Mouse (Mus musculus): ENCODE data around the gene Ppm1d. TPM values are rescaled to one million over a fixed set of nuclear protein-coding genes. Genes with fewer than 3 reads are reported as not detected.

Gene Ppm1d
- polyA plus RNA-seq, 1 experiment from 2014 or later, result 30.8 TPM

DNA sequence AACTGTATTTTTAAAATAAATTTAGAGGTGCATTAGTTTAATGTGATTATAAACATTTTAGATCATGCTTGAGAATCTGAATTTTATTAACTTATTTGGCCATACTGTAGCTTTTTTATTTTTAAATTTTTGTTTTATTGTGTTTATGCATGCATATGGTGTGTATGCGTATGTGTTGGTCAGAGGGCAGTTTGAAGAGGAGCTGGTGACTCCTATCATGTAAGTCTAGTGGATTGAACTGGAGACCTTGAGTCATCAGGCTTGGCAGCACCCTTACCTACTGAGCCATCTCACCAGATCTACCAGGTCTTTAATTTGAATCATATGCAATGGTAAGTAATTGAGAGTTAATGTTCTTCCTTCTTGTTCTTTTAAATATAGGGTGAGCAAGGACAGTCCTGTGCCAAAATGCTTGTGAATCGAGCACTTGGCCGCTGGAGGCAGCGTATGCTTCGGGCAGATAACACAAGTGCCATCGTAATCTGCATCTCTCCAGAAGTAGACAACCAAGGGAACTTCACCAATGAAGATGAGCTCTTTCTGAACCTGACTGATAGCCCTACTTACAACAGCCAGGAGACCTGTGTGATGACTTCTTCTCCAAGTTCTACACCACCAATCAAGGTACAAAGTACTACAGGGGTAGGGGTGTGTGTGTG, 28.3 kb downstream of the Ppm1d start:
- H3K4me1 ChIP-seq, result no peaks in the 10 kb centered on the region
- H3K4me3 ChIP-seq, result no peak overlapping the region
- no peak for ATAC-seq (ENCODE audit: low FRiP score, low read depth)
- peaks cover 59% of the 10 kb centered on the region for H3K36me3 ChIP-seq
- H3K9me3 ChIP-seq, result no peaks in the 10 kb centered on the region
- H3K27me3 ChIP-seq (replicated peaks), result no peaks in the 10 kb centered on the region
- H3K27ac ChIP-seq, result no peak overlapping the region
- no peak overlapping the region for H3K4me2 ChIP-seq (replicated peaks)
- WGBS, result 97% methylated on average over 6 of the region's 6 CpGs
- no peak overlapping the region for H3K9ac ChIP-seq

DNA sequence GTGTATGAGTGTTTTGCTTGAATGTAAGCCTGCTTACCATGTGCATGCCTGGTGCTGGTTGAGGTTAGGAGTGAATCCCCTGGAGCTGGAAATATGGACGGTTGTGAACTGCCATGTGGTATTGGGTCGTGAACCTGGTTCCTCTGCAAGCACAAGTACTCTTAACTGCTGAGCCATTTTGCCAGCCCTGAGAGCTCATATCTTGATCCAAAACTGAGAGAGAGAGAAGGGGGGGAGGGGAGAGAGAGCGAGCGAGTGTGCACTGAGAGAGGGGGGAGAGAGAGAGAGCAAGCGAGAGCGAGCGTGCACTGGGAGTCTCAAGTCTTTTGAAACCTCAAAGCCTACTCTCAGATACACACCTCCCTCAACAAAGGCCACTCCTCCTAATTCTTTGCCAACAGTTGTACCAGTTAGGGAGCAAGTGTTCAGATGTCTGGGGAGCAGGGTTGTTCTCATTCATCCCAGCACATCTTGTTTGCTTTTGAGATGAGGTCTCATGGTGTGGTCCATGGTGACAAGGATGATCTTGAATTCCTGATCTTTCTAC, 29.1 kb downstream of the Ppm1d start:
- H3K9me3 ChIP-seq, result no peaks in the 10 kb centered on the region
- no peaks in the 10 kb centered on the region for H3K27me3 ChIP-seq (replicated peaks)
- peaks cover 54% of the 10 kb centered on the region for H3K36me3 ChIP-seq
- ATAC-seq (ENCODE audit: low FRiP score, low read depth), result no peak
- 91% methylated on average over 7 of the region's 7 CpGs for WGBS
- no peak overlapping the region for H3K4me2 ChIP-seq (replicated peaks)
- no peak overlapping the region for H3K4me3 ChIP-seq
- no peak overlapping the region for H3K27ac ChIP-seq
- no peak overlapping the region for H3K9ac ChIP-seq
- H3K4me1 ChIP-seq, result no peaks in the 10 kb centered on the region

DNA sequence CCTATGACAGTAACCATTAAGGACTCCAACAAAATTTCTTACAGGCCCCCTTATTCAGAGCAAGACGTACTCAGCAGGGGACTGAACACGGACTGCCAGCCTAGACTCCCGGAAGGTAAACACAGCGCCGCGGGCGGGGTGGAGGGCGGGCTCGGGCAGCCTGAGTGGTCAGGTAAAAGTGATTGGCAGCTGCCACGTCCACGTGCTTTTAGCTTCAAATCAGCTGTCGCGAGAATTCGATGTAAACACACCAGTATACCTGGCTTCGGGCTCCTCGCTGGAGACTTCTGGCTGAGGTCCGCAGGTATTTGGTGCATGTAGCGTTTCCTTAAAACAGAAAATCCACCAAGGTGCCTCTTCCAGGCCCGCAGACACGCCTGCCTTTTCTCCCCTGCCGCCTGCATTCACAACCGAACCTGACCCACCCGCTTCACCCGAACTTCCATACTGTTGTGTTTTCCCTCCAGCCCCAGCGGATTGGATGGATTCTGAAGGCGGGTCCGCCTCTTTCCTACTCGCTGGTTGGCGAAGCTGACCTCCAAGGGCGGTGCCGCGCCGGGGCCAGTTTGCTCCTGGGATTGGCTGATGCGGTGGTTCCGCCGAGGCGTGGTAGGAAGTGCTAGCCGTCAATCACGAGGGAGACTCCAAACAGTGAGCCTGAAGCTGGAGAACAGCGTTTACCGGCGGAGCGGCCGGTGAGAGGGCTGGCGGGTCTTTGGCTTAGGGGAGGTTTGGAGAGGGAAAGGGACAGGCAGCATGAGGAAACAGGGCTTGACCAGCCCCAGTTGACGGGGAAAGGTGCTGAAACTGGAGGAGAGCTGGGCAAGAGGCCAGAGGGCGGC, 41.7 kb downstream of the Ppm1d start, which contains the start of gene Bcas3:
TSS of gene Bcas3 (plus strand) at position 629 of the 842 bp plus-strand sequence.
- Histone ChIP-seq H3K4me2 (replicated peaks) (peak within 1 kb of the TSS; percentile 74), H3K27ac (no peak within 1 kb of the TSS), H3K9ac (peak within 1 kb of the TSS; percentile 64), H3K4me3 (peak within 1 kb of the TSS; percentile 55), H3K4me1 (peaks cover 10% of the 10 kb centered on the region; the same call in 1 of the 2 replicates), H3K9me3 (no peaks in the 10 kb centered on the region), H3K27me3 (replicated peaks) (no peaks in the 10 kb centered on the region), H3K36me3 (no peaks in the 10 kb centered on the region)
- ATAC-seq (ENCODE audit: low FRiP score, low read depth), result peak; percentile 99
- under 1% methylated on average over 47 of the region's 47 CpGs for WGBS

DNA sequence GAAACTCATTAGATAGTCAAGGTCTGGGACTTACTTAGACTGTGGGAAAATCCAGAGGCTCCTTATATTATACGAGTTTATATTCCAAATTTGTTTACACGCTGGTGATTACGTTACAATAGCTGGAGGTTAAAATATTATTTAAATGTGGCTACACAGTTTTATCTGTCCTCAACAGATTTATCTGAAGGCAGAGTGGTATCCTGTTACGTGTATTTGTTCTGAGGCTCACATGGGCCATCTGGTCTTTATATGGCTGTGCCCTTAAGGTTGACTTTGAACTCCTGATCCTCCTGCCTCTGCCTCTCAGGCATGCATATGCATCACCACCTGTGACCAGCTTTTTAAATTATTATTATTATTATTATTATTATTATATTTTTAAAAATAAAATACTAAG, 42.8 kb downstream of the Ppm1d start:
- Histone ChIP-seq H3K36me3 (no peaks in the 10 kb centered on the region), H3K4me2 (replicated peaks) (peak overlapping the region; percentile 74), H3K9me3 (no peaks in the 10 kb centered on the region), H3K27ac (no peak overlapping the region), H3K27me3 (replicated peaks) (no peaks in the 10 kb centered on the region), H3K4me3 (peak overlapping the region; percentile 55), H3K4me1 (peaks cover 10% of the 10 kb centered on the region; the same call in 1 of the 2 replicates), H3K9ac (peak overlapping the region; percentile 64; the same call in 1 of the 2 replicates)
- WGBS, result 82% methylated on average over 4 of the region's 4 CpGs
- ATAC-seq (ENCODE audit: low FRiP score, low read depth), result no peak

DNA sequence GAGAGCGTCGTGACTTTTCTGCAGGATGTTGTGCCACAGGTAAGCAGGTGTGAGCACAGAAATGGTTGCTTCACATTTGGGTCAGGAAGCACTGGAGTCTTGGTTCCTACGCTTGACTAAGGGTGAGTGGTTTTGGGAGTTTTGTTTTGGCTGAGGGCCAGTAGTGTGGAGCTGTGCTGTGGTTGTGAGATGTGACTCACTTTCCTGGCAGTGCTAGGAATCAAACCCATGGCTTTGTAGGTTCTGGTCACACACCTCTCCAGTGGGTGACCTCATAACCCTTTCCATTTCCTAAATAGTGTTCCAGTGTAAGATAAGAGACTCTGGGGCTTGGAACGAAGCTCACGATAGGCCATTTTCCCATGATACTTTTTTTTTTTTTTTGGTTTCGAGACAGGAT, 48.6 kb downstream of the Ppm1d start:
- Histone ChIP-seq H3K4me3 (no peak overlapping the region), H3K36me3 (peaks cover 30% of the 10 kb centered on the region), H3K9me3 (no peaks in the 10 kb centered on the region), H3K9ac (no peak overlapping the region), H3K4me2 (replicated peaks) (no peak overlapping the region), H3K27ac (no peak overlapping the region), H3K27me3 (replicated peaks) (no peaks in the 10 kb centered on the region), H3K4me1 (no peaks in the 10 kb centered on the region)
- WGBS, result 94% methylated on average over 6 of the region's 6 CpGs
- no peak for ATAC-seq (ENCODE audit: low FRiP score, low read depth)

DNA sequence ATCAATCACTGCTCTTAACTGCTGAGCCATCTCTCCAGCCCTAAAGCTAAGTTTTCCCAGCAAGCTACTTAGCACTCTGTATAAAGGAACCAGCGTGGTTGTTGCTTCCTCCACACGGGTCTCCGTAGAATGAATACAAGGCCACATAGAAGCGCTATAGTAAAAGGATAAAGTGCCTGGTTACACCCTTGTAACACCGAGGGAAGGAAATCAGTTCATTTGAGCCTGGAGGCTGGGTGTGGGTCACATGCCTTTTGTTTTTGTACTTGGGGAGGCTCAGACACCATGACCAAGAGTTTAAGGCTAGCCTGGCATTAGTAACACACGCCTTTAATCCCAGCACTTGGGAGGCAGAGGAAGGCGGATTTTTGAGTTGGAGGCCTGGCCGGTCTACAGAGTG, 50.6 kb downstream of the Ppm1d start:
- Histone ChIP-seq H3K9ac (no peak overlapping the region), H3K27me3 (replicated peaks) (no peaks in the 10 kb centered on the region), H3K4me3 (no peak overlapping the region), H3K4me1 (no peaks in the 10 kb centered on the region), H3K27ac (no peak overlapping the region), H3K36me3 (peaks cover 45% of the 10 kb centered on the region), H3K4me2 (replicated peaks) (no peak overlapping the region), H3K9me3 (no peaks in the 10 kb centered on the region)
- WGBS, result 86% methylated on average over 8 of the region's 8 CpGs
- ATAC-seq (ENCODE audit: low FRiP score, low read depth), result no peak

DNA sequence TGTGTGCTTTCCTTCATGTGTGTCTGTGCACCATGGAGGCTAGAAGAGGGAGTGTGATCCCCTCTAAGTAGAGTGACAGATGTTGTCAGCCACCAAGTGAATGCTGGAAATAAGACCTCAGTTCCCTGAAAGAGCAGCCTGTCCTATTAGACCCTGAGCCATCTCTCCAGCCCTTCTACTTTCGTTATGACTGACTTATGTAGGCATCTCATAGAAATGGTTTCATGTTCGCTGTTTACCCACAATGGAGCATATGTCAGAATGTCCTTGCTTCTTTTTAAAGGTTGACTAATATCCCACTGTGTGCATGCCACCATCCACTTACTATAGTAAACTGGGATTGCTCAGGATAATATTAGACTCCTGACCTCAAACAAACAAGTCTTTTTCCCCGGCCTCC, 55.1 kb downstream of the Ppm1d start:
- no peaks in the 10 kb centered on the region for H3K27me3 ChIP-seq (replicated peaks)
- no peak overlapping the region for H3K4me2 ChIP-seq (replicated peaks)
- no peaks in the 10 kb centered on the region for H3K9me3 ChIP-seq
- no peaks in the 10 kb centered on the region for H3K4me1 ChIP-seq
- no peak for ATAC-seq (ENCODE audit: low FRiP score, low read depth)
- no peak overlapping the region for H3K9ac ChIP-seq
- H3K36me3 ChIP-seq, result peaks cover 47% of the 10 kb centered on the region
- 93% methylated on average over 3 of the region's 3 CpGs for WGBS
- H3K4me3 ChIP-seq, result no peak overlapping the region
- H3K27ac ChIP-seq, result no peak overlapping the region

DNA sequence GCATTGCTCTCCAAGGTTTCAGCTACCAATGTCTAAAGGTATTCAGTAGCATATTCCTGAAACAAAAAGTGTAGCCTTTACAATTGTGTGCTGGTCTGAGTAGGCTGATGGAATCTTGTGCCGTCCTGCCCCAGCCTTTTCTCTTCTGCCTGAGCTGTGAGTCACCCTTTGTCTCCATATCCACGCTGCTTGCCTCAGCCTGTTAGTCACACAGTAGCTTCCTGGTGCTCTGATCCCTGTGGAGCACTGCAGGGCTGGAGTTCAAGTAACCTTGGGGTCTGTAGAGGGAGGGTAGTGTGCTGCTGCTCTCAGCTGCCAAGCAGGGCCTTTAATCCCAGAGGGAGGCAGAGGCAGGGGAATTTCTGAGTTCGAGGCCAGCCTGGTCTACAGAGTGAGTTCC, 56.8 kb downstream of the Ppm1d start:
- ATAC-seq (ENCODE audit: low FRiP score, low read depth), result no peak
- Histone ChIP-seq H3K4me3 (no peak overlapping the region), H3K36me3 (peaks cover 44% of the 10 kb centered on the region), H3K4me2 (replicated peaks) (no peak overlapping the region), H3K27ac (no peak overlapping the region), H3K27me3 (replicated peaks) (no peaks in the 10 kb centered on the region), H3K9me3 (no peaks in the 10 kb centered on the region), H3K9ac (no peak overlapping the region), H3K4me1 (no peaks in the 10 kb centered on the region)
- 61% methylated on average over 3 of the region's 3 CpGs for WGBS

DNA sequence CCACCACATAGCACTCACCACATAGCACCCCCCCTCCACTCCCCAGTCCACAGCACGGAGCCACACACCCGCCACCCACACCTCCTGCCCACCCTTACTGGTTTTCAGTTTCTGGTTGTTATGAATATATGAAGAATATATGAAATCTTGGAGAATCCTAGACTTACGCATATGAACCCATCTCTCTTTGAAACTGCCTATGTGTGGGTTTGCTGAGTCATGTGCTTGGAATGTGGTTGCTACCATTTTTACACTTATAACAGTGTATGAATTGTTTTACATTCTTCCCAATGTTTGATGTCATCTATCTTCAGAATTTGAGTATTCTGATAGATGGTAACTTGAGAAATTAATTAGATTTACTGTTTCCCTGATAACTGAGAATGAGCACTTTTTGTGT, 68.0 kb downstream of the Ppm1d start:
- no peak for ATAC-seq (ENCODE audit: low FRiP score, low read depth)
- no peaks in the 10 kb centered on the region for H3K4me1 ChIP-seq
- H3K4me3 ChIP-seq, result no peak overlapping the region
- H3K27me3 ChIP-seq (replicated peaks), result no peaks in the 10 kb centered on the region
- no peaks in the 10 kb centered on the region for H3K36me3 ChIP-seq
- no peak overlapping the region for H3K4me2 ChIP-seq (replicated peaks)
- no peak overlapping the region for H3K27ac ChIP-seq
- H3K9me3 ChIP-seq, result no peaks in the 10 kb centered on the region
- 92% methylated on average over 3 of the region's 3 CpGs for WGBS
- no peak overlapping the region for H3K9ac ChIP-seq

DNA sequence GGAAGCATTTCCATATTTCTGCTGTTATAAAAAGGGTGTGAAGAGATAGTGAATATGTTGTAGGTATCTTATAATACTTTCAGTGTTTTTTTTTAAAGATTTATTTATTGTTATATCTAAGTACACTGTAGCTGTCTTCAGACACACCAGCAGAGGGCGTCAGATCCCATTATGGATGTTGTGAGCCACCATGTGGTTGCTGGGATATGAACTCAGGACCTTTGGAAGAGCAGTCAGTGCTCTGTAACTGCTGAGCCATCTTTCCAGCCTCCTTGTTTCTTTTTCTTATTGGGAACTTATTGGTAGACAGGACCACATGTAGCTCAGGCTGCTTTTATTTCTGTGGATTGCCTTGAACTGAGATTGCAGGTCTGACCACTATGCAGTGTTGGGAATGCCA, 69.0 kb downstream of the Ppm1d start:
- Histone ChIP-seq H3K4me3 (no peak overlapping the region), H3K9ac (no peak overlapping the region), H3K36me3 (no peaks in the 10 kb centered on the region), H3K4me1 (no peaks in the 10 kb centered on the region), H3K9me3 (no peaks in the 10 kb centered on the region), H3K27ac (no peak overlapping the region), H3K4me2 (replicated peaks) (no peak overlapping the region), H3K27me3 (replicated peaks) (no peaks in the 10 kb centered on the region)
- WGBS, result 19% methylated on average over 1 of the region's 1 CpGs
- no peak for ATAC-seq (ENCODE audit: low FRiP score, low read depth)

DNA sequence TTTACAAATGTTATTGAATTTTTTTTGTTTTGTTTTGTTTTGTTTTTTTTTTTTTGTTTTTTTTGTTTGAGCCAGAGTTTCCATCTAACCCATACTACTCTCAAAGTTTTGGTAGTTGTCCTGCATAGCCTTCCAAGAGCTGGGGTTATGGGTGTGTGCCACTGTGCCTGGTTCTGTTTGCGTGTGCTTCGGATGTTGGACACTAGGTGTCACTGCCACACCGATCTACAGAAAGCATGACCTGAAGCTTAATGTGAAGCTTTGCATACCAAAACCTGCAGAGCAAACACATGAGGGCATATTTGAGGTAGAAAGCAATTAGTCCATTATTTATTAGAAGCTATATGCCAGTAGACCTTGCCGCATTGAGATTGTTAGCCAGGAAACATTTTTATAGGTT, 71.0 kb downstream of the Ppm1d start:
- H3K4me1 ChIP-seq, result no peaks in the 10 kb centered on the region
- no peaks in the 10 kb centered on the region for H3K27me3 ChIP-seq (replicated peaks)
- WGBS, result 27% methylated on average over 4 of the region's 4 CpGs
- no peak overlapping the region for H3K27ac ChIP-seq
- no peak overlapping the region for H3K9ac ChIP-seq
- no peaks in the 10 kb centered on the region for H3K36me3 ChIP-seq
- no peak for ATAC-seq (ENCODE audit: low FRiP score, low read depth)
- no peak overlapping the region for H3K4me2 ChIP-seq (replicated peaks)
- H3K9me3 ChIP-seq, result no peaks in the 10 kb centered on the region
- no peak overlapping the region for H3K4me3 ChIP-seq

DNA sequence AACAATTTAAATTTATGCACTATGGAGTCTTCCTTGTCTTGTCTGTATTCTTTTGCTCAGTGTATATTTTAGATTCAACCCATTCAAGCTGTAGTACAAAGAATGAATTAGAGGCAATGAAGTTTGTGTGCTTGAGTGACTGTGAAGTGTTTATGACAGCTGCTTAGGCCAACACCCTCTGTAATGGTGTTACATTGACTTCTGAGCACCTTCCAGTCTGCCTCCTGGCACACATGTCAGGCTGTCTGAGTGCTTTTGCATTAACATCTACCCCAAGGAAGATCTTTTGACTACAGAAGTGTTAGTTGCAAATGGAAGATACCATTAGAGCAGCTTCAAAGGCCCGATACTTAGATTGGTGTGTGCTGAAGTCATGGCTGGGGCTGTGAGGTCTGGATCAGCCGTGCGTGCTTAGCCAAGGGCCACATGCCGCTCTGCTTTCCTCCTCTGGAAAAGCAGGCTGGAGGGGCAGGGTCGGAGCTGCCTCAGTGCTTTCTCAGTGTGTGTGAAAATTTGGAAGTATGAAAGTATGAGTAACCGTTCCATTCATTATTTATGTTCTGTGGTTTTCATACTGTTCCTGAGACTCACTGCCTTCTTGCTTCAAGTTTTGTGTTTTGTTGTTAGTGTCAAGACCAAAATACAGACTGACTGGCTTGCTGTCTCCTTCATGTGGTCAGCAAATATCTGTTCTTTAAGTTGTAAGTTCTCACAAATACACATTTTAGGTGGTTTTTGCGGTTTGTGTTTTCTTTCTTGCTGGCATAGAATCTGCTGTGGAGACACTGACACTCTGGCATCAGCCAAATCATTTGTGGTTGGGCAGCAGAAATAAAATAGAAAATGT, 73.2 kb downstream of the Ppm1d start:
- no peaks in the 10 kb centered on the region for H3K27me3 ChIP-seq (replicated peaks)
- ATAC-seq (ENCODE audit: low FRiP score, low read depth), result no peak
- H3K36me3 ChIP-seq, result no peaks in the 10 kb centered on the region
- H3K9ac ChIP-seq, result no peak overlapping the region
- no peak overlapping the region for H3K27ac ChIP-seq
- no peaks in the 10 kb centered on the region for H3K9me3 ChIP-seq
- no peak overlapping the region for H3K4me3 ChIP-seq
- no peak overlapping the region for H3K4me2 ChIP-seq (replicated peaks)
- no peaks in the 10 kb centered on the region for H3K4me1 ChIP-seq
- 80% methylated on average over 7 of the region's 7 CpGs for WGBS
